Mouse (Mus musculus) stomach, embryonic 15.5 days (tissue): ENCODE results near the gene Frmd4b. TPM values are rescaled to one million over a fixed set of nuclear protein-coding genes. Genes with fewer than 3 reads are reported as not detected.

Experiments used
- ATAC-seq: fragments of 200-750 bp; cut with Nextera tagmentation; 2 replicates; pipeline ENCODE4 v1.8.0; 2017; ENCODE audit warnings: low read depth, moderate number of reproducible peaks, moderate TSS enrichment; ENCODE audit not compliant: insufficient read depth, low FRiP score
- H3K27ac ChIP-seq: fragments of 300-500 bp; sonication (generic); 2 replicates; pipeline ENCODE4 v1.5.1; 2015; ENCODE audit warnings: mild to moderate bottlenecking, inconsistent platforms
- H3K27me3 ChIP-seq: fragments of 300-500 bp; sonication (generic); replicated peaks from 2 replicates; pipeline ENCODE4 v1.6.1; 2015; ENCODE audit warnings: inconsistent platforms
- H3K36me3 ChIP-seq: fragments of 300-500 bp; sonication (generic); 2 replicates; pipeline ENCODE4 v1.6.1; 2015; ENCODE audit warnings: inconsistent platforms
- H3K4me1 ChIP-seq: fragments of 300-500 bp; sonication (generic); 2 replicates; pipeline ENCODE4 v1.6.1; 2015; ENCODE audit warnings: inconsistent platforms
- H3K4me2 ChIP-seq: fragments of 300-500 bp; sonication (generic); 2 replicates; pipeline ENCODE4 v1.6.1; 2015; ENCODE audit warnings: mild to moderate bottlenecking, inconsistent platforms
- H3K4me3 ChIP-seq: fragments of 300-500 bp; sonication (generic); replicated peaks from 2 replicates; pipeline ENCODE4 v1.5.1; 2015; ENCODE audit warnings: inconsistent platforms
- H3K9ac ChIP-seq: fragments of 300-500 bp; sonication (generic); 2 replicates; pipeline ENCODE4 v1.6.1; 2015; ENCODE audit warnings: inconsistent platforms
- H3K9me3 ChIP-seq: fragments of 300-500 bp; sonication (generic); 2 replicates; pipeline ENCODE4 v1.6.1; 2016; ENCODE audit warnings: inconsistent platforms
- WGBS: fragments of 180-500 bp; shearing (Covaris S2); methylation state at CpG from one replicate; pipeline ENCODE4 v1.1.7; 2015; 5-methylcytosine and 5-hydroxymethylcytosine counted together
- polyA plus RNA-seq: library from polyadenylated mRNA; unstranded; fragments of >200 nt; fragmentation: Nextera tagmentation; extraction: Ambion mirVana; gene quantifications from 2 replicates; pipeline ENCODE4 v1.2.1, GENCODE M21; 2015

Gene Frmd4b
- polyA plus RNA-seq, 1 experiment from 2014 or later: 14.6 TPM

GRCm38 (mm10) chr6:97457954-97458353 is 159.4 kb downstream of the Frmd4b start:
- peak; percentile 50; the same call in 1 of the 2 replicates for ATAC-seq
- H3K4me1 ChIP-seq: no peaks in the 10 kb centered on the region
- no peak overlapping the region for H3K4me2 ChIP-seq
- H3K9me3 ChIP-seq: no peaks in the 10 kb centered on the region
- H3K9ac ChIP-seq: no peak overlapping the region
- peak overlapping the region; percentile 21; the same call in 1 of the 2 replicates for H3K27ac ChIP-seq
- no peak overlapping the region for H3K4me3 ChIP-seq
- H3K27me3 ChIP-seq: no peaks in the 10 kb centered on the region
- 25% methylated on average over 3 of the region's 3 CpGs for WGBS
- H3K36me3 ChIP-seq: no peaks in the 10 kb centered on the region

DNA sequence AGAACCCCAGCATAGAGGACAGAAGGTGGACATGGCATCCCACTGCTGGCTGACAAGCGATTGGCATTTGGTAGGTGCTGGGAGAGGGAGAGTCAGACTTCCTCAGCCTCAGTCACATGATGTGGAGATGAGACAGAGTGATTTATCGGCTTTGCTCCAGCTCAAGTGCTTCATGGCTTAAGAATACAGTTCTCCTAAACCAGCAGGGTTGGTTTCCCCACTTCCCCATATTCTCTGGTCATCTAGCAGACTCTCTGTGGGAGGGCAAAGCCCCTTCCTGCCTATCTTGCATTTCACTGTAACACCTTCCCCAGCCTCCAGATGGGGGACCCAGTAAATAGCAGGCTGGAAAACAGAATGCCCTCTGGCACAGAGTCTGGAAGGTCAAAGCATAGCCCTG is 160.1 kb downstream of the Frmd4b start:
- Histone ChIP-seq H3K27ac (peak overlapping the region; percentile 21; the same call in 1 of the 2 replicates), H3K36me3 (no peaks in the 10 kb centered on the region), H3K9ac (no peak overlapping the region), H3K27me3 (no peaks in the 10 kb centered on the region), H3K4me1 (no peaks in the 10 kb centered on the region), H3K9me3 (no peaks in the 10 kb centered on the region), H3K4me3 (no peak overlapping the region), H3K4me2 (no peak overlapping the region)
- WGBS: 39% methylated on average over 2 of the region's 2 CpGs
- ATAC-seq: no peak

DNA sequence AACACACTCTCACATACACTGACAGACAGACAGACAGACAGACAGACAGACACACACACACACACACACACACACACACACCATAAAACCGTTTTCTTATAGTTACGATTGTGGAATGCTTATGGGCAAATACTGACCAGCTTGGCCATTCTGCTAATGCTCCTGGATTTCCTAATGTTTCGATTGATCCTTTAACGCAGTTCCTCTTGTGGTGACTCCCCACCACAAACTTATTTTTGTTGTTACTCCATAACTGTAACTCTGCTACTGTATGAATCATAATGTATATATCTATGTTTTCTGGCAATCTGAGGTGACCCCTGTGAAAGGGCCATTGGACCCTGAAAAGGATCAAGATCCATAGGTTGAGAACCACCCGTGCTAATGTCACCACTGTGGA is 165.1 kb downstream of the Frmd4b start:
- no peaks in the 10 kb centered on the region for H3K4me1 ChIP-seq
- 81% methylated on average over 5 of the region's 5 CpGs for WGBS
- no peak overlapping the region for H3K9ac ChIP-seq
- H3K36me3 ChIP-seq: no peaks in the 10 kb centered on the region
- H3K4me3 ChIP-seq: no peak overlapping the region
- H3K27me3 ChIP-seq: no peaks in the 10 kb centered on the region
- no peak for ATAC-seq
- H3K4me2 ChIP-seq: no peak overlapping the region
- H3K9me3 ChIP-seq: no peaks in the 10 kb centered on the region
- H3K27ac ChIP-seq: no peak overlapping the region

DNA sequence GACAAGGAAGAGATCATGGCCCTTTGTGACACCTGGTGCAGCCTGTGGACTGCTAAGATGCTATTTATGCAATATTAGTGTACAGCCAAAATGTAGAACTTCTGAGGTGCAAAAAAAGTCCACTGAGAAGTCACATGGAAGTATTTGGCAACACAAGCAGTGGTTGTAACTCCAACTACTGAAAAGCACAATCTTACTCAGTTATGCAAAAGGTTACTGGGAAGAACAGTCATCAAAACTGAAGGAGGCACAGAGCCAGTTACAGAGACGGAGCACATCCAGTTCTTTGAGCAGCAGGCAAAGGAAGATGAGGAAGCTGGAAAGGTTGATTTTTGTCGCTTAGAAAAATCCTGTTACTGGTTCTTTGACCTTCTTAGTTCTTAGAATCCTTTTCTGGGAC is 167.5 kb downstream of the Frmd4b start:
- H3K27ac ChIP-seq: no peak overlapping the region
- no peak for ATAC-seq

DNA sequence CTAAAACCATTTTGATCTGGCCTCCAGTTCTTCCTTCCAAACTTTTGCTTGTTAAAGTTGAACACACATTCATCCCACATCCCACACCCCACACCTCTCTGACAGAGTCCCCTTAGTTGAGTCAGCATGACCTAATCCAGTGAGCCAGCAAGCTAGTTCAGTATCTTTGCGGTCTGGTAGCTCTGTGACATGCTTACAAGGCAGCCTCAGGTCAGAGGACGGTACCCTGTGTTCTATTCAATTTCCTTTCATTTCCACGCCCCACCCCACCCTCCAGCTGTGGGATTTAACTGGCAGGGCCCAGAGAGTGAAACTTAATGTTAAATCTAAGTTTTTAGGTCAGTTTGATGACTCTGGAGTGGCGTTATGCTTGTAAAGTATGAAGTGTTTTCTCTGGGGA is 170.3 kb downstream of the Frmd4b start:
- Histone ChIP-seq H3K4me2 (no peak overlapping the region), H3K9me3 (no peaks in the 10 kb centered on the region)
- no peak for ATAC-seq

More for the DNA sequence above, 167.5 kb downstream of the Frmd4b start:
- no peak overlapping the region for H3K9ac ChIP-seq
- H3K4me1 ChIP-seq: no peaks in the 10 kb centered on the region
- H3K4me3 ChIP-seq: no peak overlapping the region
- H3K36me3 ChIP-seq: no peaks in the 10 kb centered on the region
- whole genome bisulfite sequencing: 88% methylated on average over 2 of the region's 2 CpGs
- no peak overlapping the region for H3K4me2 ChIP-seq
- H3K9me3 ChIP-seq: no peaks in the 10 kb centered on the region
- H3K27me3 ChIP-seq: no peaks in the 10 kb centered on the region

DNA sequence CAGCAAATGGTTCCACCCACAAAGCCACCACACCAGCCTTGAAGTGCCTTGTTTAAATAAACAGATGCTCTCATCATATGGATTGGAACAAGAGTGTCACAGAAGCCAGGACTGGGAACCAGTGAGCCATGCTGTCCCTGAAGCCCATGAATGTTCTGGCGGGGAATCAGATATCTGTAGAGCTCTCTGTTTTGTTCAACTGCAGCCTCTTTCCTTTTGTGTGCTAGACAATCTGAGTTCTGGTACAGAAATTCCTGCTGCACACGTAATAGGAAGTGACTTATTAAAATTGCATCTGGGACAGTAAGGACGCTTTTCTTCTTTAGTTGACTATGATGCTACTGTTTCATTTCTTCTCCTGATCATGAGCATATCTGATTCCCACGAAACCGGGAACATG is 173.2 kb downstream of the Frmd4b start:
- ATAC-seq: no peak
- no peak overlapping the region for H3K4me3 ChIP-seq
- H3K4me2 ChIP-seq: no peak overlapping the region
- no peaks in the 10 kb centered on the region for H3K4me1 ChIP-seq
- H3K27ac ChIP-seq: no peak overlapping the region
- no peak overlapping the region for H3K9ac ChIP-seq
- H3K27me3 ChIP-seq: no peaks in the 10 kb centered on the region
- H3K36me3 ChIP-seq: no peaks in the 10 kb centered on the region
- 78% methylated on average over 5 of the region's 5 CpGs for WGBS
- no peaks in the 10 kb centered on the region for H3K9me3 ChIP-seq

More for the DNA sequence above, 170.3 kb downstream of the Frmd4b start:
- Histone ChIP-seq H3K4me1 (no peaks in the 10 kb centered on the region), H3K27me3 (no peaks in the 10 kb centered on the region), H3K36me3 (no peaks in the 10 kb centered on the region), H3K27ac (no peak overlapping the region), H3K4me3 (no peak overlapping the region), H3K9ac (no peak overlapping the region)
- WGBS: 62% methylated on average over 4 of the region's 4 CpGs

DNA sequence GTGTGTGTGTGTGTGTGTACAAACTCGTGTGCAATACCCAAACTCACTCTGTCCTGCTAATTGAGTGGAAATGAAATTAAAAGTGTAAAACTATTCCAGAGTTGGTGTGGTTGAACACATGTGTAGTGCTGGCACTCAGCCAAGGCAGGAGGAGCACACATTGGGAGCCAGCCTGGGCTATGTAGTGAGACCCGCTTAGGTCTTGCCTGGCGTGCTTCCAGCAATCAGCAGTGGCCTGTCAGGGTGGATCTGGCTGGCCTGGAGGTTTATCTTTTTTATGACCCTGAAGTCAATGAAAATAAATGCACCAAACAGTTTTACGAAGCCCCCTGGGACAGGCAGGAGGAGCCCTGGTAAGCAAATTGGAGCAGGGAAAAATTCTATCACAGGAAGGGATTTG is 173.8 kb downstream of the Frmd4b start:
- no peaks in the 10 kb centered on the region for H3K4me1 ChIP-seq
- no peak overlapping the region for H3K4me3 ChIP-seq
- H3K9me3 ChIP-seq: no peaks in the 10 kb centered on the region
- ATAC-seq: no peak
- H3K4me2 ChIP-seq: no peak overlapping the region
- no peak overlapping the region for H3K27ac ChIP-seq
- H3K9ac ChIP-seq: no peak overlapping the region
- H3K36me3 ChIP-seq: no peaks in the 10 kb centered on the region
- no peaks in the 10 kb centered on the region for H3K27me3 ChIP-seq
- 50% methylated on average over 4 of the region's 4 CpGs for WGBS

DNA sequence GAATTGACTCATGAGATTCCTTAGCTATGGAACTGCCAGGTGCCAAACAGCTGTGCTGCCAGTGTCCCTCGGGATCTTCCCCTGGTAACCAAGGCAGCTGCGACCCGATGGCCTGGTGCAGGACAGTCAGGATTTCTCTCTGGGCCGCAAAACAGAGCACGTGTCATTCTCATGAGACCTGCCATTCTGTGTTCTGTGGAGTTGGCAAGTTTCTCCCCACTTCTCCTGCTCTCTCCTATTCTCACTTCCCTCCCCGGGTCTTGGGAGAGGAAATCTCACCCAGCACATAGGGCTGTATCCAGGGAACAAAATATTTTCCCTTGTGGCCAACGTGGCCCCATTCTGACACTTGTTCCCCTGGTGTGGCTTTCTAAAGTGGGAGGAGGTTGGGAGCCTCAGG is 176.0 kb downstream of the Frmd4b start:
- no peaks in the 10 kb centered on the region for H3K27me3 ChIP-seq
- H3K4me2 ChIP-seq: no peak overlapping the region
- ATAC-seq: no peak
- H3K27ac ChIP-seq: no peak overlapping the region
- 63% methylated on average over 7 of the region's 7 CpGs for WGBS
- no peak overlapping the region for H3K4me3 ChIP-seq
- no peaks in the 10 kb centered on the region for H3K36me3 ChIP-seq
- no peak overlapping the region for H3K9ac ChIP-seq
- H3K4me1 ChIP-seq: no peaks in the 10 kb centered on the region
- H3K9me3 ChIP-seq: no peaks in the 10 kb centered on the region

GRCm38 (mm10) chr6:97438918-97439645 is 178.3 kb downstream of the Frmd4b start:
- H3K4me1 ChIP-seq: no peaks in the 10 kb centered on the region
- H3K36me3 ChIP-seq: no peaks in the 10 kb centered on the region
- no peak overlapping the region for H3K4me2 ChIP-seq
- no peak overlapping the region for H3K9ac ChIP-seq
- no peaks in the 10 kb centered on the region for H3K9me3 ChIP-seq
- no peaks in the 10 kb centered on the region for H3K27me3 ChIP-seq
- no peak overlapping the region for H3K27ac ChIP-seq
- H3K4me3 ChIP-seq: no peak overlapping the region
- ATAC-seq: no peak
- WGBS: 69% methylated on average over 16 of the region's 16 CpGs

GRCm38 (mm10) chr6:97434753-97435152 is 182.6 kb downstream of the Frmd4b start:
- 73% methylated on average over 4 of the region's 4 CpGs for WGBS

GRCm38 (mm10) chr6:97431309-97432004 is 185.9 kb downstream of the Frmd4b start:
- Histone ChIP-seq H3K36me3 (no peaks in the 10 kb centered on the region), H3K27me3 (no peaks in the 10 kb centered on the region), H3K9ac (no peak overlapping the region), H3K4me2 (no peak overlapping the region), H3K9me3 (no peaks in the 10 kb centered on the region), H3K27ac (no peak overlapping the region), H3K4me3 (no peak overlapping the region), H3K4me1 (no peaks in the 10 kb centered on the region)
- ATAC-seq: no peak
- WGBS: 73% methylated on average over 10 of the region's 10 CpGs

More at GRCm38 (mm10) chr6:97434753-97435152, 182.6 kb downstream of the Frmd4b start:
- no peaks in the 10 kb centered on the region for H3K4me1 ChIP-seq
- no peak for ATAC-seq
- no peak overlapping the region for H3K4me2 ChIP-seq
- H3K9ac ChIP-seq: no peak overlapping the region
- H3K4me3 ChIP-seq: no peak overlapping the region
- no peak overlapping the region for H3K27ac ChIP-seq
- H3K36me3 ChIP-seq: no peaks in the 10 kb centered on the region
- H3K9me3 ChIP-seq: no peaks in the 10 kb centered on the region
- no peaks in the 10 kb centered on the region for H3K27me3 ChIP-seq

GRCm38 (mm10) chr6:97430519-97430918 is 186.8 kb downstream of the Frmd4b start:
- no peaks in the 10 kb centered on the region for H3K36me3 ChIP-seq
- H3K27me3 ChIP-seq: no peaks in the 10 kb centered on the region
- no peak overlapping the region for H3K4me3 ChIP-seq
- no peak for ATAC-seq
- no peak overlapping the region for H3K27ac ChIP-seq
- WGBS: 51% methylated on average over 6 of the region's 6 CpGs
- no peaks in the 10 kb centered on the region for H3K9me3 ChIP-seq
- H3K4me1 ChIP-seq: no peaks in the 10 kb centered on the region
- H3K4me2 ChIP-seq: no peak overlapping the region
- no peak overlapping the region for H3K9ac ChIP-seq
